Mouse (Mus musculus) midbrain, embryonic 15.5 days (tissue): ENCODE measurements around the gene Gm21985. TPM values are rescaled to one million over a fixed set of nuclear protein-coding genes. Genes with fewer than 3 reads are reported as not detected.
"Not testable (repeated sequence)": the region's sequence is repeated elsewhere in the genome, so short reads cannot be mapped to it uniquely, and the experiment has no call there.

Source experiments
- ATAC-seq: fragments of 200-750 bp; cut with Nextera tagmentation; replicated peaks from 2 replicates; pipeline ENCODE4 v1.8.0; 2017; ENCODE audit warnings: moderate TSS enrichment
- H3K27ac ChIP-seq: fragments of 300-500 bp; sonication (generic); 2 replicates; pipeline ENCODE4 v1.5.1; 2015; ENCODE audit warnings: mild to moderate bottlenecking, inconsistent platforms
- H3K27me3 ChIP-seq: fragments of 300-500 bp; sonication (generic); replicated peaks from 2 replicates; pipeline ENCODE4 v1.6.1; 2015; ENCODE audit warnings: inconsistent platforms
- H3K36me3 ChIP-seq: fragments of 300-500 bp; sonication (generic); replicated peaks from 2 replicates; pipeline ENCODE4 v1.6.1; 2015; ENCODE audit warnings: inconsistent platforms
- H3K4me1 ChIP-seq: fragments of 300-500 bp; sonication (generic); 2 replicates; pipeline ENCODE4 v1.6.1; 2015; ENCODE audit warnings: inconsistent platforms
- H3K4me2 ChIP-seq: fragments of 300-500 bp; sonication (generic); 2 replicates; pipeline ENCODE4 v1.6.1; 2015; ENCODE audit warnings: inconsistent platforms, mild to moderate bottlenecking, moderate library complexity
- H3K4me3 ChIP-seq: fragments of 300-500 bp; sonication (generic); 2 replicates; pipeline ENCODE4 v1.5.1; 2015; ENCODE audit warnings: mild to moderate bottlenecking, inconsistent platforms
- H3K9ac ChIP-seq: fragments of 300-500 bp; sonication (generic); 2 replicates; pipeline ENCODE4 v1.6.1; 2015; ENCODE audit warnings: mild to moderate bottlenecking, inconsistent platforms
- H3K9me3 ChIP-seq: fragments of 300-500 bp; sonication (generic); 2 replicates; pipeline ENCODE4 v1.6.1; 2016; ENCODE audit warnings: inconsistent platforms
- WGBS: fragments of 180-500 bp; shearing (Covaris S2); methylation state at CpG from one replicate; pipeline ENCODE4 v1.1.7; 2015; ENCODE audit warnings: mixed read lengths; 5-methylcytosine and 5-hydroxymethylcytosine counted together
- polyA plus RNA-seq: library from polyadenylated mRNA; unstranded; fragments of >200 nt; fragmentation: Nextera tagmentation; extraction: Ambion mirVana; gene quantifications from 2 replicates; pipeline ENCODE4 v1.2.1, GENCODE M21; 2015

Gm21985 gene
- polyA plus RNA-seq, 1 experiment from 2014 or later, result not detected

GRCm38 (mm10) chr2:112381219-112381618, 115.1 kb downstream of the Gm21985 start:
- peaks cover 15% of the 10 kb centered on the region for H3K4me1 ChIP-seq
- no peak overlapping the region for H3K4me3 ChIP-seq
- H3K27me3 ChIP-seq, result no peaks in the 10 kb centered on the region
- WGBS, result 96% methylated on average over 1 of the region's 1 CpGs
- no peak overlapping the region for H3K27ac ChIP-seq
- no peak overlapping the region for H3K4me2 ChIP-seq
- ATAC-seq, result no peak
- H3K9ac ChIP-seq, result no peak overlapping the region
- no peaks in the 10 kb centered on the region for H3K36me3 ChIP-seq
- no peaks in the 10 kb centered on the region for H3K9me3 ChIP-seq

DNA sequence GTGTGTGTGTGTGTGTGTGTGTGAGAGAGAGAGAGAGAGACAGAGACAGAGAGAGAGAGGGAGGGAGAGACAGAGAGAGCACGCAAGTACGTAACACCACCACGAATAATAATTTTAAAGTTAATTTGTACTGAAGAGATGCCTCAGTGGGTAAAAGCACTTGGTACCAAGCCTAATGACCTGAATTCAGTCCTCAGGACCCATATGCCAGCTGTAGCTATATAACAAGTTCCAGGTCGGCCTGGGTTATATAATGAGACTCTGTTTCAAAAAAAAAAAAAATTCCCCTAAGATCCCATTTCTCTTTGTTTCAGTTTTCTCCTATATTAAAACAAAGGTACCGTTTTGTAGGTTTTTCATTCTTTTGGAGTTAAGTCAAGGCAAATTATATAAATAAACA, 124.7 kb downstream of the Gm21985 start:
- Histone ChIP-seq H3K27me3 (no peaks in the 10 kb centered on the region), H3K4me3 (no peak overlapping the region), H3K27ac (no peak overlapping the region), H3K9me3 (no peaks in the 10 kb centered on the region), H3K36me3 (no peaks in the 10 kb centered on the region), H3K4me2 (no peak overlapping the region), H3K9ac (no peak overlapping the region), H3K4me1 (no peaks in the 10 kb centered on the region)
- no peak for ATAC-seq
- 87% methylated on average over 5 of the region's 5 CpGs for WGBS

DNA sequence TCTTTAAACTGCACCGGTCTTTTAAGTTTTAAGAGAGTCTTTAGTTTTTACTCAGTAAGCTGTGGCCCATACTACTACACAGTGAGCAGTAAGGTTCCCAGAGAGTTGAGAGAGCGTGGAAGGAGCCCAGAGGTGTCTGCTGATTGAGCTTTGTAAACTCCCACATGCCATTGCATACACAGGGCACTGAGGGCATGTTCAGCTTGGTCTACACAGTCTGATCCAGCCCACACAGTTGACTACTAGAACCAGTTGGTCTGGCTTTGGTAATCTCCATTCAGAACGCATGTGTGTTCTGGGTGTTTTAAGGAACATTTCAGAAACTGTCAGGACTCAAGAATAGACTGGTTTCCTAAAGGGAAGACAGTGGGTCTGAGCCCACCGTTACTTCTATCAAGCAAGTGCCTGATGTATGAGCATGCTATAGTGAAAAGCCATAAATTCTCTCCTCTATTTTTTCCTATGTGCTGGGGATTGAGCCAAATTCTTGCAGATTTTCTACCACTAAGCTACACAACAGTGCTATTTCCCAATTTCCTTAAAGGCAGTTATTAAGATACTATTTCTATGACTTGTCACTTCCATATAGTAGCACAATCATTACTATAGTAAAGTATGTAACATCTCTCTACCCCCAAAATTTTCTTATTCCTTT, 125.4 kb downstream of the Gm21985 start:
- Histone ChIP-seq H3K27me3 (no peaks in the 10 kb centered on the region), H3K4me2 (no peak overlapping the region), H3K36me3 (no peaks in the 10 kb centered on the region), H3K9ac (no peak overlapping the region), H3K27ac (no peak overlapping the region), H3K9me3 (no peaks in the 10 kb centered on the region), H3K4me1 (no peaks in the 10 kb centered on the region), H3K4me3 (no peak overlapping the region)
- ATAC-seq, result no peak
- 95% methylated on average over 4 of the region's 4 CpGs for WGBS

DNA sequence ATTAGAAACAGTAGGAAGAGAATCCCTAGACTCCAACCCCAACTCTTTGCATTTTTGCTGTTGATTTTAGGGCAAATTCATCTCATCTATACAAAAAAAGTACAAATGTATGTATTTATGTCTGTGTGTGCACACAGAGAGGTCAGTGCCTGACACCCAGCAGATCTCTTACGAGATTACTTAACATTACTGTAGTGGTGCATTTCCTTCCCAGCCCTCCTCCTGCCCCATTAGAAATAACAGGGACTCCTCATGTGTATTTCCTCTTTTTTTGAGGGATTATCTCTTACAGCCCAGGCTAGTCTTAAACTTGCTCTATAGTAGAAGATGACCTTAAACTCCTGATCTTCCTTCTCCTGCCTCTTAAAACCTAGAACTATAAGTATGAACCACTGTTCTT, 126.6 kb downstream of the Gm21985 start:
- ATAC-seq, result no peak
- H3K36me3 ChIP-seq, result no peaks in the 10 kb centered on the region
- H3K9ac ChIP-seq, result no peak overlapping the region
- WGBS, result 93% methylated on average over 1 of the region's 1 CpGs
- no peaks in the 10 kb centered on the region for H3K27me3 ChIP-seq
- H3K9me3 ChIP-seq, result no peaks in the 10 kb centered on the region
- H3K4me2 ChIP-seq, result no peak overlapping the region
- H3K4me1 ChIP-seq, result no peaks in the 10 kb centered on the region
- H3K4me3 ChIP-seq, result no peak overlapping the region
- no peak overlapping the region for H3K27ac ChIP-seq

GRCm38 (mm10) chr2:112393958-112394357, 127.8 kb downstream of the Gm21985 start:
- Histone ChIP-seq H3K9ac (no peak overlapping the region), H3K4me2 (no peak overlapping the region), H3K9me3 (no peaks in the 10 kb centered on the region), H3K36me3 (no peaks in the 10 kb centered on the region), H3K27ac (no peak overlapping the region), H3K27me3 (no peaks in the 10 kb centered on the region), H3K4me1 (no peaks in the 10 kb centered on the region), H3K4me3 (no peak overlapping the region)
- no peak for ATAC-seq

DNA sequence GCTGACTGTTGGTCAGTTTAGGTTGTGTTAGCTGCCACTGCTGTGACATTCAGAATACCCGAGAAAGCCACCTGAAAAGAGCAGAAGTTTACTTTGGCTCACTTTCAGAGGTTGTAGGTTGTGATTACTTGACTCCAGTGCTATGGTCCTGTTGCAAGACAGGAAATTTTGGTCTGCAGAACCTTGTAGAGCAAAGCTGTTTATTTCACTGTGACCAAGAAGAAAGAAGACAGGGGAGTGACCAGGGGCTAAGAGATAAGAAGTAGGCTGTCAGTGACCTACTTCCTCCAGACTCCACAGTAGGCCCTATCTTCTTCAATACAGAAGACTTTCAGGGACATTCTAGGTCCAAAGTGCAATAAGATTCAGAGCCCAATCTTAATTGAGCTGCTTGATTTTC, 130.5 kb downstream of the Gm21985 start:
- H3K9me3 ChIP-seq, result no peaks in the 10 kb centered on the region
- no peak for ATAC-seq
- H3K4me2 ChIP-seq, result no peak overlapping the region
- H3K36me3 ChIP-seq, result no peaks in the 10 kb centered on the region
- no peaks in the 10 kb centered on the region for H3K4me1 ChIP-seq
- WGBS, result 86% methylated on average over 1 of the region's 1 CpGs
- H3K27ac ChIP-seq, result no peak overlapping the region
- H3K4me3 ChIP-seq, result no peak overlapping the region
- H3K27me3 ChIP-seq, result no peaks in the 10 kb centered on the region
- no peak overlapping the region for H3K9ac ChIP-seq

DNA sequence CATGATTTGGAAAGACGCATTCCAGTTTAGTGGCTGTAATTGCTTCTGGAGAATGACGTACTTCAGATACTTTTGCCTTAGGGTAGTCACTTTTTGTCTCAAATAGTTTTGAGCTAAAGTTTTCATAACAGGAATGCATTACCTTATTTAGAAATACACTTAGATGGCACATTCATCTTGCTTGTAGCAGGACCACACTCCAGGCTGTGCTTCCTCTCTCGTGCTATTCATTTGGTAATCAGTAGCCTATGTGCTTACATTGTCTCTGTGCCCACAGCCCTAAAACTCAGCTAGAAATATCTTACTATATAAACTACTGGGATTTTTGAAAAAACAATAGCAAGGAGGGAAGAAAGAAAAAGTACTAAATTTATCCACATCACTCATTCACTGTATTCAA, 140.9 kb downstream of the Gm21985 start:
- WGBS, result 90% methylated on average over 3 of the region's 3 CpGs
- Histone ChIP-seq H3K9ac (no peak overlapping the region), H3K9me3 (no peaks in the 10 kb centered on the region), H3K27ac (no peak overlapping the region), H3K4me1 (no peaks in the 10 kb centered on the region), H3K36me3 (peaks cover 9% of the 10 kb centered on the region), H3K27me3 (no peaks in the 10 kb centered on the region), H3K4me2 (no peak overlapping the region), H3K4me3 (no peak overlapping the region)
- ATAC-seq, result no peak

- Histone ChIP-seq H3K9me3 (no peaks in the 10 kb centered on the region), H3K4me1 (no peaks in the 10 kb centered on the region), H3K27ac (no peak overlapping the region), H3K27me3 (no peaks in the 10 kb centered on the region), H3K36me3 (no peaks in the 10 kb centered on the region), H3K4me3 (no peak overlapping the region), H3K9ac (no peak overlapping the region), H3K4me2 (no peak overlapping the region)
- no peak for ATAC-seq
- WGBS, result 71% methylated on average over 3 of the region's 3 CpGs
Observed at GRCm38 (mm10) chr2:112425308-112425707, 159.2 kb downstream of the Gm21985 start.

GRCm38 (mm10) chr2:112428534-112428933, 162.4 kb downstream of the Gm21985 start:
- 92% methylated on average over 3 of the region's 3 CpGs for WGBS

DNA sequence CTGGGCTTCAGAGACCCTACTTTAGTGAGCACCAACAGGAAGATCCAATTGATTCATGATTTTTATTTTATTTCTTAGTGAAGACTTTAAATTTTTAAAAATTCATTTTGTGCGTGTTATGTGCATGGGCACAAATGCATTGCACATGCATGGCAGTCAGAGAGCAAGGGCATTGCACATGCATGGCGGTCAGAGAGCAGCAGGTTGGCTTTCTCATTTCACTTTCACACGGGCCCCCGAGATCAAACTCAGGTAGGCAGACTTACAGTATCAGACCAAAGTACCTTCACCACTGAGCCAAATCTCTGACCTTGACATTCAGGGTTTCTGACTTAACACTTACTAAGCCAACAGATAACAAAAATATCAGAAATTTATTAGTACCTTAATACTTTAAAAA, 163.6 kb downstream of the Gm21985 start:
- Histone ChIP-seq H3K27ac (no peak overlapping the region), H3K4me1 (no peaks in the 10 kb centered on the region), H3K4me2 (no peak overlapping the region), H3K9ac (no peak overlapping the region), H3K9me3 (no peaks in the 10 kb centered on the region), H3K27me3 (no peaks in the 10 kb centered on the region), H3K36me3 (no peaks in the 10 kb centered on the region), H3K4me3 (no peak overlapping the region)
- 93% methylated on average over 4 of the region's 4 CpGs for WGBS
- no peak for ATAC-seq

More at GRCm38 (mm10) chr2:112428534-112428933, 162.4 kb downstream of the Gm21985 start:
- not testable (repeated sequence) for H3K9ac ChIP-seq, ATAC-seq, H3K36me3 ChIP-seq, H3K9me3 ChIP-seq, H3K27ac ChIP-seq, H3K4me3 ChIP-seq, H3K4me2 ChIP-seq, H3K4me1 ChIP-seq, H3K27me3 ChIP-seq

DNA sequence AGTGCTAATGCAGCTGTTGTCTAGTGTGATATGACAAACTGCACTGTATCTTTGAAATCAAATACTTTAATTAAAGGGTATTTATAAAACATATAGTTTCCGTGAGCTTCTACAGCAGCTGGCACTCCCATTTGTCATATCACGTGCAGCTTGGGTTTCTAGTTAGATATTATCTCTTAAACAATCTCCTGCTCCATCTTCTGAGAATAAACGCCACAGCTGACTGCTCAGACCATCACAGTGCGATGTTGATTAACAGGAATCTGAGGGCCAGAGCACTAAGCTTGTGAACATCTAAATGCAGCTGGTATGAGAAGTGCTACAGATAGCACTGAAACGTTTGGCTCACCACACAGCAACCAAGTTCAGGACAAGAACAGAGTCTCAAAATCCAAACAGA, 164.3 kb downstream of the Gm21985 start:
- Histone ChIP-seq H3K4me3 (no peak overlapping the region), H3K27me3 (no peaks in the 10 kb centered on the region), H3K4me1 (no peaks in the 10 kb centered on the region), H3K4me2 (no peak overlapping the region), H3K9me3 (no peaks in the 10 kb centered on the region), H3K36me3 (no peaks in the 10 kb centered on the region), H3K27ac (no peak overlapping the region), H3K9ac (no peak overlapping the region)
- ATAC-seq, result no peak
- WGBS, result 82% methylated on average over 5 of the region's 5 CpGs

DNA sequence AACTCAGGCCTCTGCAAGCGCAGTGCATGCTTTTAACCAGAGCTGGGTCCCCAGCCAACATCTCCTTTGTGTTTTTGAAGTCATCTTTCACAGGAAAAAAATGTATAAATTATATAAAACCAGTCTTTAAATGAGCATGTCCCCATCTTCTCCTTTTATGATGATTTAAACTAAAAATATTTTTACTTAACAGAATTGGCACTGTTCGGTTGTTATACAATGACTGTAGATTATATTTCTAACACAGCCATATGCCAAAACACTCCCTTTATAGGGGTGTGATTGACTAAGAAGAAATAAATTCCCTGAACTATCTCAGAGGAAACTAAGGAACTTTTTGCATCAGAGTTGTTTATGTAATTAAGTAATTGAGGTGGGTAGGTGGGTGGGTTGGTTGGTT, 166.4 kb downstream of the Gm21985 start:
- 85% methylated on average over 2 of the region's 2 CpGs for WGBS
- H3K27ac ChIP-seq, result no peak overlapping the region

DNA sequence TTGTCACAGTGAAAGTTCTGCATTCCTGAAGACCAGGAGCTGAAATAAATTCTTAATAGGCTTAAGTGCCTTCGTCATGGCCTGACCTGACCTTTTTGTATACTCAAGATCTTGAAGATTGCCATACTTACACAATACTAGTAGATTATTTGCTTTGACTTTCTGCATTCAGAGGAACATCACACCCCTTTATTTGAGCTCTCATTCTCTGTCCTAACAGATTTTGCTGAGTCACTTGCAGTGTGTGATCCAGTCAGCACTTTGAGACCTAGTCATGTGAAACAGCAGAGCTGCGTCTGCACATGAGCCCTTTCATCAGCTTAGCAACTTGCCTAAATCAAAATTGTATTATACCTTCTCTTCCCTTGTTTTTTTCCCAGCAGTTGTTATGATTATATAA, 167.2 kb downstream of the Gm21985 start:
- Histone ChIP-seq H3K4me3 (no peak overlapping the region), H3K27me3 (no peaks in the 10 kb centered on the region), H3K9me3 (no peaks in the 10 kb centered on the region), H3K9ac (no peak overlapping the region), H3K27ac (no peak overlapping the region), H3K4me1 (no peaks in the 10 kb centered on the region), H3K36me3 (no peaks in the 10 kb centered on the region), H3K4me2 (no peak overlapping the region)
- 52% methylated on average over 2 of the region's 2 CpGs for WGBS
- ATAC-seq, result no peak

More for the DNA sequence above, 166.4 kb downstream of the Gm21985 start:
- Histone ChIP-seq H3K36me3 (no peaks in the 10 kb centered on the region), H3K4me3 (no peak overlapping the region), H3K9me3 (no peaks in the 10 kb centered on the region), H3K9ac (no peak overlapping the region), H3K4me1 (no peaks in the 10 kb centered on the region), H3K27me3 (no peaks in the 10 kb centered on the region), H3K4me2 (no peak overlapping the region)
- no peak for ATAC-seq
